Mouse (Mus musculus): ENCODE results near the gene Spo11. TPM values are rescaled to one million over a fixed set of nuclear protein-coding genes. Genes with fewer than 3 reads are reported as not detected.

Spo11 gene
- polyA plus RNA-seq, 1 experiment from 2014 or later = 0.04 TPM

DNA sequence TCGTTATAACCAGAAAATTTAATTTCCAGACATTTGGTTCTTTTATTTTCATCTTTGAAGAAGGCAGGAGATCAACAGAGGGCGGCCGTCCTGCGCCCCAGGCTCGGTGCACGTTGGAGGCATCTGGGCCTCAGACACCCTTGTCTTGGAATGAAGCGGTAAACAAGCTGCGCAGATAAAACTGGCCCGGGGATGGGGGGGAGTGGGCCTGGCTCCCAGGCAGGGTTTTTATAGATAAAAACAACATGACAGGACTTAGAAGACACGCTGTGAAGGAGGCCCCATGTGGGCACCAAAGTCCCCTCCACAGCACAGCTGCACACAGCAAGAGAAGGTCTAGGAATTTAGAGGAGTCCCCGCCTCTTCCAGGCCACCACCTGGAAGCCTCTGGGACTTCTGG is 26.8 kb upstream of the Spo11 start:
- WGBS = 30% methylated on average over 11 of the region's 11 CpGs
- H3K9ac ChIP-seq (ENCODE audit: low read depth, low read length) = no peak overlapping the region
- no peak overlapping the region for H3K4me2 ChIP-seq (ENCODE audit: low read depth, low read length)
- ATAC-seq = no peak
- H3K4me1 ChIP-seq (ENCODE audit: control insufficient read depth, insufficient read depth, low read length) = no peaks in the 10 kb centered on the region
- H3K36me3 ChIP-seq (ENCODE audit: control insufficient read depth, insufficient read depth, low read length) = no peaks in the 10 kb centered on the region
- no peaks in the 10 kb centered on the region; the same call in 1 of the 2 replicates for H3K9me3 ChIP-seq (ENCODE audit: control insufficient read depth, low read length)
- no peaks in the 10 kb centered on the region for H3K27me3 ChIP-seq (replicated peaks; ENCODE audit: control insufficient read depth, insufficient read depth, low read length)
- H3K4me3 ChIP-seq (ENCODE audit: low read length) = no peak overlapping the region
- H3K27ac ChIP-seq (ENCODE audit: low read length) = no peak overlapping the region

DNA sequence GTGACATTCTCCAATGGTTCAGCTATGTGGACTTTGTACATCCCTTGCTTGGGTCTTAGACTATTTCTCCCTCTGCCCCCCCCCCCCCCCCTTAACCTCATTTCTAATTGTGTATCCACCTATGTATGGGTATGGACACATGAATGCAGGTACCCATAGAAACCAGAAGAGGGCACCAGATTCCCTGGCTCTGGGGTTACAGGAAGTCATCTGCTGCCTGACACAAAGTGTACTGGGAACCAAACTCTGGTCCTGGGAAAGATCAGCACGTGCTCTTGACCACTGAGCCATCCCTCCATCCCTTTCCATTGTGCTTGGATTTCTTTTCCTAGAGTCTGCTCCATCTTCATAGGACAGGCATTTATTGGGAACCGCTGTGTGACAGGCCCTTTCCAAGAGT is 25.5 kb upstream of the Spo11 start:
- Histone ChIP-seq H3K9ac (ENCODE audit: low read depth, low read length) (no peak overlapping the region), H3K27me3 (replicated peaks; ENCODE audit: control insufficient read depth, insufficient read depth, low read length) (no peaks in the 10 kb centered on the region), H3K36me3 (ENCODE audit: control insufficient read depth, insufficient read depth, low read length) (no peaks in the 10 kb centered on the region), H3K9me3 (ENCODE audit: control insufficient read depth, low read length) (peaks cover 4% of the 10 kb centered on the region; the same call in 1 of the 2 replicates), H3K4me2 (ENCODE audit: low read depth, low read length) (no peak overlapping the region), H3K27ac (ENCODE audit: low read length) (no peak overlapping the region), H3K4me3 (ENCODE audit: low read length) (no peak overlapping the region), H3K4me1 (ENCODE audit: control insufficient read depth, insufficient read depth, low read length) (no peaks in the 10 kb centered on the region)
- no peak for ATAC-seq
- 83% methylated on average over 2 of the region's 2 CpGs for WGBS

DNA sequence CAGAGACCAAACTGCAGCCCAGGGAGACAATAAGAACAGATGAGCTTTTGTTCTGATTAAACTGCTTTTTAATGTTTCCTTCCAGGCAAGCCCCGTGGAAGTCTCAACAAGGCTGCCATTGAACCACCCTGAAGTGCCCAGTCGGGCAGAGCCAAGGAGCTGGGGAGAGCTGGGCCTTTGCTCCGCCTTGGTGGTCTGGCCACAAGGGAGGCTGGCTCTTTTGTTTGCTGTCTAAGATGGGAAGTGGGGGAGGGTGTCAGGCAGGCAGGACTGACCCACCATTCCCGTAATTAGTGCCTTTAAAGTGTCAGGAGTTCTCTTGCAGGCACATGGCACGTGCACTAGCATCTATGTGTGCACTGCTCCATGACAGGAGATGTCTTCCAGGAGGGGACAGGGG is 18.9 kb upstream of the Spo11 start:
- Histone ChIP-seq H3K36me3 (ENCODE audit: control insufficient read depth, insufficient read depth, low read length) (no peaks in the 10 kb centered on the region), H3K27me3 (replicated peaks; ENCODE audit: control insufficient read depth, insufficient read depth, low read length) (no peaks in the 10 kb centered on the region), H3K4me2 (ENCODE audit: low read depth, low read length) (no peak overlapping the region), H3K4me1 (ENCODE audit: control insufficient read depth, insufficient read depth, low read length) (no peaks in the 10 kb centered on the region), H3K9me3 (ENCODE audit: control insufficient read depth, low read length) (peaks cover 7% of the 10 kb centered on the region; the same call in 1 of the 2 replicates), H3K4me3 (ENCODE audit: low read length) (no peak overlapping the region), H3K27ac (ENCODE audit: low read length) (no peak overlapping the region), H3K9ac (ENCODE audit: low read depth, low read length) (no peak overlapping the region)
- 0 out of 2 replicates have a peak, but pooled peaks have one; percentile 50 for ATAC-seq
- 16% methylated on average over 5 of the region's 5 CpGs for whole genome bisulfite sequencing

DNA sequence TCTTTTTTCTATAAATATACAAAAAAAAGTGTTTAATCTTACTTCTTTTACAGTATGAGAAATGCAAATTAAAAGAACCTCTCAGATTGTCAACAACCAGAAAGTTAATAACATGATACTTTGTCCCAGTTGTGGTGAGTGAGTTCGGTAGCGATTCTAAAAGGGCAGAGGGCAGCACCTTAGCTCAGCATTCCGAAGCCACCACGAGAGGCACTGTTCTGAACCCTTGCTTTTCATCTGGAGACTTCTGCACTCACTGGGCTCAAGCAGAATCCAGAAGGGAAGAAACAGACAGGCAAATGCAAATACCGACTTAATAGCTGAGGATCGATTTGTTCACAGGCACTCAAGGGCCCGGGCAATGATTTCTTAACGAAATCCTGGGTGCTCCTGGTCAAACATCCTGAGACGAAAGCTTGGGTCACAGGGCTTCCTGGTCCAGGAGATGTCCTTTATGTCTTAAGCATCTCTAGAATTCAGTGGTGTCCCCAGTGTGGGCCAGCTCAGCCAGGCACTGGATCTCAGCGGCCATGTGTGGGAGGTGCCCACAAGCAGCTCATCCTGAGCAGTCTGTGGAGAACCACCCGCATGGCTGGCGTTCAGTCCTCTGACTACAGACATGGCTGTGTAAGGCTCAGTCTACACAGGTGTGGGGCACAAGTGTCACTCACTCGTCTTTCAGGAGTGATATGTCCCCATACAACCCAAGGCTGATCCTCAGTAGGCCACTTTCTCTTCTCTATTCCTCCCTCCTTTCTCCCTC is 18.3 kb upstream of the Spo11 start:
- Histone ChIP-seq H3K36me3 (ENCODE audit: control insufficient read depth, insufficient read depth, low read length) (no peaks in the 10 kb centered on the region), H3K9me3 (ENCODE audit: control insufficient read depth, low read length) (peaks cover 7% of the 10 kb centered on the region; the same call in 1 of the 2 replicates), H3K27ac (ENCODE audit: low read length) (no peak overlapping the region), H3K4me1 (ENCODE audit: control insufficient read depth, insufficient read depth, low read length) (no peaks in the 10 kb centered on the region), H3K4me3 (ENCODE audit: low read length) (no peak overlapping the region), H3K27me3 (replicated peaks; ENCODE audit: control insufficient read depth, insufficient read depth, low read length) (no peaks in the 10 kb centered on the region), H3K9ac (ENCODE audit: low read depth, low read length) (no peak overlapping the region), H3K4me2 (ENCODE audit: low read depth, low read length) (no peak overlapping the region)
- 41% methylated on average over 13 of the region's 13 CpGs for WGBS
- ATAC-seq = no peak

DNA sequence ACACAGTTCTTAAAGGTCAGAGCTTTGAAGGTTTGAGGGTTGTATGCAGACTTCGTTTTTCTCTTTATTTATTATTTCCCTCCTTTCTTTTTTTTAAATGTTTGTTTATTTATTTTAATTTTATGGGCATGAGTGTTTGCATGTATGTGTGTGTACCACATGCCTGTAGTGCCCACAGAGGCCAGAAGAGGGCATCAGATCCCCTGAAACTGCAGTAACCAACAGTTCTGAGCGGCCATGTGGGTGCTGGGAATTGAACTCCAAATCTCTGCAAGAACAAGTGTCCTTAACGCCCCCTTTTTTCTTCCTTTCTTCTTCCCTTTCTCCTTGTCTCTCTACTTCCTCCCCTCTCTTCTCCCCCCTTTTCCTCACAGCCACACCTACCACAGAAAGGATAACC is 17.1 kb upstream of the Spo11 start:
- H3K27me3 ChIP-seq (replicated peaks; ENCODE audit: control insufficient read depth, insufficient read depth, low read length) = no peaks in the 10 kb centered on the region
- H3K27ac ChIP-seq (ENCODE audit: low read length) = no peak overlapping the region
- 0 out of 2 replicates have a peak, but pooled peaks cover 2% of the 10 kb centered on the region for H3K4me1 ChIP-seq (ENCODE audit: control insufficient read depth, insufficient read depth, low read length)
- H3K4me2 ChIP-seq (ENCODE audit: low read depth, low read length) = no peak overlapping the region
- peaks cover 7% of the 10 kb centered on the region; the same call in 1 of the 2 replicates for H3K9me3 ChIP-seq (ENCODE audit: control insufficient read depth, low read length)
- no peak overlapping the region for H3K4me3 ChIP-seq (ENCODE audit: low read length)
- ATAC-seq = no peak
- H3K9ac ChIP-seq (ENCODE audit: low read depth, low read length) = no peak overlapping the region
- H3K36me3 ChIP-seq (ENCODE audit: control insufficient read depth, insufficient read depth, low read length) = no peaks in the 10 kb centered on the region
- 87% methylated on average over 3 of the region's 3 CpGs for WGBS

DNA sequence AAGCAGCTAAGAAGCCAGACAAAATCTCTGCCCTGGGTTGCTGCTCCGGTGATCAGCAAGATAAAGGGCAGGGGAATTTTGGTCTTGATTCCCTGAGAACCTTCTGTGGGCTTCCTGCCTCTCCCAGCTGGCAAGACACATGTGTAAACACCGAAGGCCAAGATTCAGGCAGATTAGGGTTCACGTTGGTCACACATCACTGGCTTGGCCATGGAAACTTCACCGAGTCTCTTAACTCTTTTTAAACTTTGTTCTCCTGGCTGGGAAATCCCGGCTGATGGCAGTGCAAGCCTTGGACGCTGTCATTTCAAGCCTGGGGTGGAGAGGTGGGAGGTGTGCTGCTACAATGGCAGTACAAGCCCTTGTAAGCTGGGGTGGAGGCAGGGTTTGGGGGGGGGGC is 16.3 kb upstream of the Spo11 start:
- Histone ChIP-seq H3K27me3 (replicated peaks; ENCODE audit: control insufficient read depth, insufficient read depth, low read length) (no peaks in the 10 kb centered on the region), H3K4me3 (ENCODE audit: low read length) (no peak overlapping the region), H3K36me3 (ENCODE audit: control insufficient read depth, insufficient read depth, low read length) (no peaks in the 10 kb centered on the region), H3K4me2 (ENCODE audit: low read depth, low read length) (no peak overlapping the region), H3K4me1 (ENCODE audit: control insufficient read depth, insufficient read depth, low read length) (0 out of 2 replicates have a peak, but pooled peaks cover 3% of the 10 kb centered on the region), H3K9ac (ENCODE audit: low read depth, low read length) (no peak overlapping the region), H3K27ac (ENCODE audit: low read length) (no peak overlapping the region), H3K9me3 (ENCODE audit: control insufficient read depth, low read length) (peaks cover 5% of the 10 kb centered on the region; the same call in 1 of the 2 replicates)
- 67% methylated on average over 6 of the region's 6 CpGs for WGBS
- ATAC-seq = no peak

DNA sequence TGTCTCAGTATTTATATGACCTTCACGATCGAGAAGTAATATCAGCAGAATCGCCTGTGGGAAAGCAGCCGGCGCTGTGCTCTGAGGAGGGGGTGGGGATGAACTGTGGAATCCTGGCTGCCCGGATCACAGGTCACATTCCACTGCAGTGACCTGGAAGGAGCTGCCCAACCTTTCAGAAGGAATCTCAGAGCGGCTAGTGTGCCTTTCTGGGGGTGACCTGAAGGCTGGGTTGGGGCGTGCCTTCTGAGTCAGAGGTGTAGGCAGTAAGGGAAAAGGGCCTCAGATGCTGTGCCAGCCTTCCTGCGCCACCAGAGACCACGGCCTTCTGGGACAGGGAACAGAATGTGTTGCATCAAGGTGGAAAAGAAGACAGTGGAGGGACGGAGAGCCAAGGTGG is 12.3 kb upstream of the Spo11 start:
- peaks cover 3% of the 10 kb centered on the region; the same call in 1 of the 2 replicates for H3K9me3 ChIP-seq (ENCODE audit: control insufficient read depth, low read length)
- ATAC-seq = peak; percentile 66
- H3K4me1 ChIP-seq (ENCODE audit: control insufficient read depth, insufficient read depth, low read length) = 0 out of 2 replicates have a peak, but pooled peaks cover 3% of the 10 kb centered on the region
- H3K4me2 ChIP-seq (ENCODE audit: low read depth, low read length) = no peak overlapping the region
- 22% methylated on average over 11 of the region's 11 CpGs for WGBS
- no peak overlapping the region for H3K4me3 ChIP-seq (ENCODE audit: low read length)
- no peaks in the 10 kb centered on the region for H3K27me3 ChIP-seq (replicated peaks; ENCODE audit: control insufficient read depth, insufficient read depth, low read length)
- no peak overlapping the region for H3K27ac ChIP-seq (ENCODE audit: low read length)
- H3K9ac ChIP-seq (ENCODE audit: low read depth, low read length) = 0 out of 2 replicates have a peak overlapping the region, but pooled peaks have one; percentile 24
- no peaks in the 10 kb centered on the region for H3K36me3 ChIP-seq (ENCODE audit: control insufficient read depth, insufficient read depth, low read length)

DNA sequence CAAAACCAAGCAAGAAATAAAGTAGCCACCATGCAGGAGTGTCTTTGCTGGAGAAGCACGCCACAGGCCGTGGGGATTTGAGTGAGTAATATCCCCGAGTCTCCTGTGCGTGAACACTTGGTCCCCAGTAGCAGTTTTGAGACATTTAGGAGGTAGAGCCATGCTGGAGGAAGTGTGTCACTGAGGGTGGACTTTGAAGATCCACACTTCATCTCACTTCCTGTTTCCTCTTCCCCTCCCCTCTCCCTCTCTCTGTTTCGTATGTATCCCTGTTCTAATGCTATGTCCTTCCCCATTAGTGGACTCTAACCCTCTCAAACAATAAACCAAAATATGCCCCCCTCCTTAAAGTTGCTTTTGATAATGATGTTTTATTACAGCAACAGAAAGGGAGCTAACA is 11.0 kb upstream of the Spo11 start:
- Histone ChIP-seq H3K9me3 (ENCODE audit: control insufficient read depth, low read length) (no peaks in the 10 kb centered on the region), H3K27ac (ENCODE audit: low read length) (no peak overlapping the region), H3K4me2 (ENCODE audit: low read depth, low read length) (no peak overlapping the region), H3K36me3 (ENCODE audit: control insufficient read depth, insufficient read depth, low read length) (no peaks in the 10 kb centered on the region), H3K9ac (ENCODE audit: low read depth, low read length) (no peak overlapping the region), H3K27me3 (replicated peaks; ENCODE audit: control insufficient read depth, insufficient read depth, low read length) (no peaks in the 10 kb centered on the region), H3K4me3 (ENCODE audit: low read length) (no peak overlapping the region), H3K4me1 (ENCODE audit: control insufficient read depth, insufficient read depth, low read length) (0 out of 2 replicates have a peak, but pooled peaks cover 3% of the 10 kb centered on the region)
- 88% methylated on average over 5 of the region's 5 CpGs for WGBS
- ATAC-seq = no peak

DNA sequence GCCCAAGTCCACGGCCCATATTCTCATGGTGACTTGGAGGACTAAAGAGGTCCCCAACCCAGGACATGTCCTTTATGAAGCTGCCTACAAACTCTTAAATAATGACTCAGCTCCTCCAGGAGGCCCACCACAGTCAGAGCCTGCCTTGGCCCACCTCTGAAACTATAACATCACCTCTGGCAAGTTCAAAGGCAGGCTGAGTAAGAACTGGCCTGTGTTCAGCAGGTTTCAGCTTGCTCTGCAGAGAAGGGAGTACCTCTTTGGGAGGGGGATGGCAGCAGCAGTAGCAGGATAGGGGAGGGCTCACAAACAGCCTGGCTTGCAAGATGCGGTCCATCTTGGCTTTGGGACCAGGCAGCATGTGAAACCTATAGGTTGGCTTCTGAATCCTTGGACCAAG is 5.6 kb upstream of the Spo11 start:
- H3K27me3 ChIP-seq (replicated peaks; ENCODE audit: control insufficient read depth, insufficient read depth, low read length) = no peaks in the 10 kb centered on the region
- no peaks in the 10 kb centered on the region for H3K9me3 ChIP-seq (ENCODE audit: control insufficient read depth, low read length)
- no peak for ATAC-seq
- H3K4me3 ChIP-seq (ENCODE audit: low read length) = no peak overlapping the region
- peaks cover 5% of the 10 kb centered on the region; the same call in 1 of the 2 replicates for H3K4me1 ChIP-seq (ENCODE audit: control insufficient read depth, insufficient read depth, low read length)
- no peaks in the 10 kb centered on the region for H3K36me3 ChIP-seq (ENCODE audit: control insufficient read depth, insufficient read depth, low read length)
- no peak overlapping the region for H3K4me2 ChIP-seq (ENCODE audit: low read depth, low read length)
- H3K27ac ChIP-seq (ENCODE audit: low read length) = no peak overlapping the region
- H3K9ac ChIP-seq (ENCODE audit: low read depth, low read length) = no peak overlapping the region
- WGBS = 91% methylated on average over 2 of the region's 2 CpGs

All from intestine, embryonic 16.5 days (tissue).